Mouse (Mus musculus): ENCODE measurements at regions not wholly inside any gene's neighbourhood (a gene's known extent, or its start where the extent isn't known, plus 50 kb on each side); places are given as distances from the start of the nearest gene placed in this dataset.

DNA sequence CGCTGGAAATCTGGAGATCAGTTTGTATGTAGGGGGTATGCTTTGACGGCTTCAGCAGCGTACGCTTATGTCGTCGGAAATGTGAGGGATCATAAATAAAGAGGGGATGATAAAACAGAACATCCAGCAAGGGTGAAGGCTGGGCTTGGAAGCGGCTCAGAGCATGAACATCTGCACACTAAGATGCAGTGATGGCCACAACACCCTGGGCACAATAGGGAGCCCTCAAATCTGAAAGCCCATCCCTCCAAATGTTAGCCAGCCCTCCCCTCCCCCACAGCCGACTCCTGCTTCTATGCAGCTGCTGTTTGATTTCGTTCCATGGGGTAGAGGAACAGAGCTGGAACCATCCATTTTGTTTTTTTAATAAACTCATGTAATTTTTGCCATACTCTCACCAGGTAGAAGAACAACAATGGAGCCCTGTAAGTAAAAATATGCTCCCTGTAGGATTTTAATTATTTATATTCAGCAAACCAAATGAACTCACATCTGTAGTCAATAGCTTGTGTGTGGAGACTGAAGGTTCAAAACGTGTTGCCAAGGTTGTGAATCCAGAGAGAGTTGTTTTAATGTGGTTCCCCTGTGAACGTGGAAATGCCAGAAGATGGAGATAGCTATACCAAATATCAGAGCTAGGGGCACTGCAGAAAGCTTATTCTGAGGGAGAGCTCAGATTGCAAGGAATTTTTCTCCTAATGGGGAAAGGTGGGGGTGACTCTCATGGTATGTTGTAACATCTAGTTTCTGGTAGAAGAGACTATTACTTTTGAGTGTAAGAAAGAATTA is 203.6 kb upstream of the Tmtc4 start:
- H3K4me3 ChIP-seq (replicated peaks; ENCODE audit: low read length) = no peak overlapping the region
- no peaks in the 10 kb centered on the region for H3K27me3 ChIP-seq (ENCODE audit: insufficient read depth, low read length)
- H3K36me3 ChIP-seq (ENCODE audit: insufficient read depth, low read length) = no peaks in the 10 kb centered on the region
- TF ChIP-seq CTCF (conservative IDR thresholded peaks at IDR 0.05; ENCODE audit: low read length) = no peak
- TF ChIP-seq NANOG (IDR thresholded peaks at IDR 0.05; ENCODE audit: borderline replicate concordance, low read length) = no peak
- no peak for TF ChIP-seq POU5F1 (IDR thresholded peaks at IDR 0.05; ENCODE audit: borderline replicate concordance, low read length)
- H3K9me3 ChIP-seq (ENCODE audit: low read length) = no peaks in the 10 kb centered on the region
- no peaks in the 10 kb centered on the region for H3K4me1 ChIP-seq (replicated peaks; ENCODE audit: low read depth, low read length)

DNA sequence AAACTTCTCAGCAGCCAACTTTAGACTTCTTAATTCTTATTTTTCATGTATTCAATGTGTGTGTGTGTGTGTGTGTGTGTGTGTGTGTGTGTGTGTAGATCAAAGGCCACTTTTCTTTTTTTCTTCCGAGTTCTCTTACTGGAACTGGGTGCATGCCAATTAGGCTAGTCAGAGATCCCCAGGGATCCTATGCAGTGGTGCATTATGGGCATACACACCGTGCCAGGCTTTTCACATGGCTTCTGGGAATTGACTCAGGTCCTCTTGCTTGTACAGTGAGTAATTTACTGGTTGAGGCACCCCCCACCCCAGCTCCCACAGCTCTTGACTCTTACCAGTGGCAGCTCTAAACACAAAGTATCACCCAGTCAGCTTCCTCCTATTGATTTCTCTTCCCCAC is 189.3 kb upstream of the Tmtc4 start:
- H3K27me3 ChIP-seq (ENCODE audit: insufficient read depth, low read length) = no peaks in the 10 kb centered on the region
- TF ChIP-seq NANOG (IDR thresholded peaks at IDR 0.05; ENCODE audit: borderline replicate concordance, low read length) = no peak
- TF ChIP-seq POU5F1 (IDR thresholded peaks at IDR 0.05; ENCODE audit: borderline replicate concordance, low read length) = no peak
- TF ChIP-seq CTCF (conservative IDR thresholded peaks at IDR 0.05; ENCODE audit: low read length) = no peak
- no peaks in the 10 kb centered on the region for H3K4me1 ChIP-seq (replicated peaks; ENCODE audit: low read depth, low read length)
- H3K4me3 ChIP-seq (replicated peaks; ENCODE audit: low read length) = no peak overlapping the region
- no peaks in the 10 kb centered on the region for H3K9me3 ChIP-seq (ENCODE audit: low read length)
- H3K36me3 ChIP-seq (ENCODE audit: insufficient read depth, low read length) = no peaks in the 10 kb centered on the region

DNA sequence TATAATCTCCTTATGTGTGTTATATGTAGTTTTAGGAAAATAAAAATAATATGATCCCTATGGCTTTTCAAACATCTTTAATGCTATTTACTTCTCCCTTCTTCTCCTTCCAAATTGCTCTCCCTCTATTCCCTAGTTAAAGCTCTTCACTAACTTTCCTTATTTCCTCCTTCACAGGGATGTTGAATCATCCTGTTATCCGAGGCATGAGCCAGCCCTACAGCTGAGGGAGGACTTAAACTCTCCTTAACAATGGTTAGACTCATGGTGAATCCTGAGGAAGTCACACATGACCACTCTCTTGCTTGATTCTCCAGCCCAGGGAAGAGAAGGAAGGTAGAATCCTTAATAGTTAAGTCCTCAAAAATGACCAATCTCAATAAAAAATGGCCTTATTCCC is 188.0 kb upstream of the Tmtc4 start:
- Histone ChIP-seq H3K4me1 (replicated peaks; ENCODE audit: low read depth, low read length) (no peaks in the 10 kb centered on the region), H3K9me3 (ENCODE audit: low read length) (no peaks in the 10 kb centered on the region), H3K4me3 (replicated peaks; ENCODE audit: low read length) (no peak overlapping the region), H3K27me3 (ENCODE audit: insufficient read depth, low read length) (no peaks in the 10 kb centered on the region), H3K36me3 (ENCODE audit: insufficient read depth, low read length) (no peaks in the 10 kb centered on the region)
- TF ChIP-seq POU5F1 (IDR thresholded peaks at IDR 0.05; ENCODE audit: borderline replicate concordance, low read length) (no peak), NANOG (IDR thresholded peaks at IDR 0.05; ENCODE audit: borderline replicate concordance, low read length) (no peak), CTCF (conservative IDR thresholded peaks at IDR 0.05; ENCODE audit: low read length) (no peak)

DNA sequence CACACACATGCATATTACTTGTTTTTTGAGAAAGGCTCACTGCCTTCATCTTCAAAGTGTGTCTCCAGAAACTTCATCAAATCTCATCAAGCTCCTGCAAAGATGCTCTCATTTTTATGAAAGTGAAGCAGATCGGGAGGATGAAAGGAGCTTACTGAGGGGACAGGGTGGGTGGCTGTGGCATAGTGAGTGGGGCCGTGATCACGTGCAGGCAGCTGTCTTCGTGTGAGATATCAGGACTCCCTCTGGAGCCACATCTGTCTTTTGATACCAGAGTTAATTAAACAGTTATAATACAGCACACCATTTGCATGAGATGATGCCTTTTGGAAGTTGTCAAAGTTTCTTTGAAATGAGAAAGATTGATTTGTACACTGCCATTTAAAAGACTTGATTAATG is 180.0 kb upstream of the Tmtc4 start:
- Histone ChIP-seq H3K9me3 (ENCODE audit: low read length) (no peaks in the 10 kb centered on the region), H3K27me3 (ENCODE audit: insufficient read depth, low read length) (no peaks in the 10 kb centered on the region), H3K4me3 (replicated peaks; ENCODE audit: low read length) (no peak overlapping the region), H3K4me1 (replicated peaks; ENCODE audit: low read depth, low read length) (no peaks in the 10 kb centered on the region), H3K36me3 (ENCODE audit: insufficient read depth, low read length) (no peaks in the 10 kb centered on the region)
- TF ChIP-seq CTCF (conservative IDR thresholded peaks at IDR 0.05; ENCODE audit: low read length) (no peak), NANOG (IDR thresholded peaks at IDR 0.05; ENCODE audit: borderline replicate concordance, low read length) (no peak), POU5F1 (IDR thresholded peaks at IDR 0.05; ENCODE audit: borderline replicate concordance, low read length) (no peak)

DNA sequence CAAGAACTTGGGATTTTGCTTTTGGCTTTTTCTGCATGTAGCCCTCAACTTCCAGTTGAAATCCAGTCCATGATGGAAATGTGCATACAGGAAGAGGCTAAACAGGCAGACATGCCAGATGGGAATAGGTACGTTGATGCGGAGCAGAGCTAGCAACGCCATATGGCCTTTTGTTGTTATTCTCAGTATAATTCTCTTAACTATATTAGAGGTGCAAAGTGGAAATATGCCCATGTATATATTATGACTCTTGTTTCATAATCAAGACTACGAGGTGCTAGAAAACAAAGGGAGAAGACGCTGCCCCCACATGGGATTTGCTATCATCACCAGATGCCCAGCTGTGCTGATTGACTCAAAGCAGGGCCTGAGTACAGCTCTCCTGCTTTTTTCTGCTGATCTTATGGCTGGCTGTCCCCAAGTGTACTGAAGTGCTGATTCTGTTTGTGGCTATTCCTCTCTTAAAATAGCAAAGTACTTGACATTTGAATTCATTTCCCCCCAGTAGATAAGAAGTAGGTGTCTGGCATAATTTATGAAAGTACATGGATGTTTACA is 159.7 kb upstream of the Tmtc4 start:
- Histone ChIP-seq H3K27me3 (ENCODE audit: insufficient read depth, low read length) (peaks cover 2% of the 10 kb centered on the region; the same call in 1 of the 2 replicates), H3K4me1 (replicated peaks; ENCODE audit: low read depth, low read length) (no peaks in the 10 kb centered on the region), H3K36me3 (ENCODE audit: insufficient read depth, low read length) (no peaks in the 10 kb centered on the region), H3K4me3 (replicated peaks; ENCODE audit: low read length) (no peak overlapping the region), H3K9me3 (ENCODE audit: low read length) (peaks cover 6% of the 10 kb centered on the region)
- TF ChIP-seq NANOG (IDR thresholded peaks at IDR 0.05; ENCODE audit: borderline replicate concordance, low read length) (no peak), POU5F1 (IDR thresholded peaks at IDR 0.05; ENCODE audit: borderline replicate concordance, low read length) (no peak), CTCF (conservative IDR thresholded peaks at IDR 0.05; ENCODE audit: low read length) (no peak)

DNA sequence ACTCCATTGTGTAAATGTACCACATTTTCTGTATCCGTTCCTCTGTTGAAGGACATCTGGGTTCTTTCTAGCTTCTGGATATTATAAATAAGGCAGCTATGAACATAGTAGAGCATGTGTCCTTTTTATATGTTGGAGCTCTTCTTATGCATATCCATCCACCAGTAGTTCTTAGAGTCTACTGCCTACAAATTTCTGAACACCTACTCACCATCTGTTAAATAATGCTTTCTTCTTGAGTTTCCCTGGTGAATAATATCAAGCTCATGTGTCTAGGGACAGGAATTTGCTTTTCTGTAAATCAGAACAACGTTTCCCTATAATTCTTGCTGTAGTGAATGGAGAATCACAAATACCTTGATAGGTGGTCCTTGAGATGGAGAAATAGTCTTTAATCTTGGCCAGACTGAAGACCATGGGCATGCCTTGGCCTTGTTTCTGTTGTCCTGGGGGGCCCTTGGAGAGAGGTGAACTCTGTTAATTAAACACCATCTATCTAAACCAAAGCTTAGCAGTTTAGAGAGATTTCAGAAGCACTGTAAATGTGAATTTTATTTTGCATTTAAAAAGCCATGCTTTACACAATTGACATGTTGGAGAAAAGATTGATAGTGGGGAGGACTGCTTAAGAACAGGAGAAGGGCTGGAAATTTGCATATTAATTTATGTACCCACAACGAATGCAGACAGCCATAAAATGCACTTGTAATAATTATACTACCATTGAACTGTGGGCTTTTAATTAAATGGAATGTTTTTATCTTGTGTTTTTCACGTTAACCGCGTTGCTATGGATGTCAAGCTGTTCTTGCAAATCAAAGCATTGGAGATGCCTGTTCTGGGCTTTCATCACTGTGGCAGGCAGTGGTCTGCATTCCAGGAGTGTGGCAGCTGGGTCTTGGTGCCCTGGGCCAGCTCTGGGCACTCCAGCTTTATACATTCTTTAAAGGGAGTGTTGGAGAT is 155.2 kb upstream of the Tmtc4 start:
- TF ChIP-seq NANOG (IDR thresholded peaks at IDR 0.05; ENCODE audit: borderline replicate concordance, low read length) = no peak
- TF ChIP-seq POU5F1 (IDR thresholded peaks at IDR 0.05; ENCODE audit: borderline replicate concordance, low read length) = no peak
- no peak for TF ChIP-seq CTCF (conservative IDR thresholded peaks at IDR 0.05; ENCODE audit: low read length)
- H3K27me3 ChIP-seq (ENCODE audit: insufficient read depth, low read length) = peaks cover 2% of the 10 kb centered on the region; the same call in 1 of the 2 replicates

DNA sequence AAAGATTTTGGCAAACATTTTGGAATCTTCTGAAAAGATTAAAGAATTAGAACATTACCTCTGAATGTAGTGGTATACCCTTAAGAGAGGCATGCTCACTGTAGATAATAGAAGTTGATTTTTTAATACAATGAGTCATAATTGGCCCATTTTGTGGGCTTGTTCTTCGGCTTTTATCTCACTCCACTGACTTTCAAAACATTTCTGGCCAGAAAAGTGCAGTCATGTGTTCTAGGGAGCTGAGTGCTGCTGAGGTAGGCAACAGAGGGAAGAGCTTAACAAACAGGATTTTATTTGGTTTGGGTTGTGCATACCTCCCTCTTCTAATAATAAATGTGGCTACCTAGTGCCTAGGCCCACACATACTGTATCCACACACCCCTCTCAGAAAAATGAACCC is 150.1 kb upstream of the Tmtc4 start:
- TF ChIP-seq CTCF (conservative IDR thresholded peaks at IDR 0.05; ENCODE audit: low read length) (no peak), NANOG (IDR thresholded peaks at IDR 0.05; ENCODE audit: borderline replicate concordance, low read length) (no peak), POU5F1 (IDR thresholded peaks at IDR 0.05; ENCODE audit: borderline replicate concordance, low read length) (no peak)
- no peak overlapping the region for H3K4me3 ChIP-seq (replicated peaks; ENCODE audit: low read length)

More for the DNA sequence above, 155.2 kb upstream of the Tmtc4 start:
- H3K4me1 ChIP-seq (replicated peaks; ENCODE audit: low read depth, low read length) = no peaks in the 10 kb centered on the region
- H3K9me3 ChIP-seq (ENCODE audit: low read length) = peaks cover 6% of the 10 kb centered on the region
- no peaks in the 10 kb centered on the region for H3K36me3 ChIP-seq (ENCODE audit: insufficient read depth, low read length)
- H3K4me3 ChIP-seq (replicated peaks; ENCODE audit: low read length) = no peak overlapping the region

DNA sequence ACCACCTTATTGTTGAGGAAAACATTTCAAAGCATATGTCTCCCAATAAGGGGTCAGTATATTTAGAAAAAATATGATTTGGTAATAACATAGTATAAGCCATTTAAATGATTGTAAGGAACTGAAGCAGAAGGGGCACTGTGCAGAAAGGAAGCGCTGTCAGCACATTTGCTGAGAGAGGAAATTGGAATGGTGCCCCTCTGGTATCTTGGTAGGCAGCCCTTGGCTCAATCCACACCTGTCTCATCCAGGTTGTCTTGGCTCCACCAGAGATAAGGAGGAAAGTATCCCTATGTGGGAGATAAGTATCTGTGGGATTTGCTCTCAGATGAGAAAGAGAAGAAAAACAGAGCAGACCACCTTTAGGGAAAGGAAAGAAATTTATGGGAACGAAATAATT is 136.5 kb upstream of the Tmtc4 start:
- Histone ChIP-seq H3K4me1 (replicated peaks; ENCODE audit: low read depth, low read length) (no peaks in the 10 kb centered on the region), H3K4me3 (replicated peaks; ENCODE audit: low read length) (no peak overlapping the region), H3K36me3 (ENCODE audit: insufficient read depth, low read length) (no peaks in the 10 kb centered on the region), H3K27me3 (ENCODE audit: insufficient read depth, low read length) (no peaks in the 10 kb centered on the region), H3K9me3 (ENCODE audit: low read length) (peaks cover 6% of the 10 kb centered on the region)
- TF ChIP-seq NANOG (IDR thresholded peaks at IDR 0.05; ENCODE audit: borderline replicate concordance, low read length) = no peak
- TF ChIP-seq CTCF (conservative IDR thresholded peaks at IDR 0.05; ENCODE audit: low read length) = no peak
- no peak for TF ChIP-seq POU5F1 (IDR thresholded peaks at IDR 0.05; ENCODE audit: borderline replicate concordance, low read length)

More for the DNA sequence above, 150.1 kb upstream of the Tmtc4 start:
- H3K4me1 ChIP-seq (replicated peaks; ENCODE audit: low read depth, low read length) = no peaks in the 10 kb centered on the region
- no peaks in the 10 kb centered on the region for H3K27me3 ChIP-seq (ENCODE audit: insufficient read depth, low read length)
- H3K9me3 ChIP-seq (ENCODE audit: low read length) = peaks cover 6% of the 10 kb centered on the region
- no peaks in the 10 kb centered on the region for H3K36me3 ChIP-seq (ENCODE audit: insufficient read depth, low read length)

All from E14TG2a.4 (cell line).